Mouse (Mus musculus) heart, embryonic 10.5 days (tissue): Measurements from ENCODE around the gene Gpr89. TPM values are rescaled to one million over a fixed set of nuclear protein-coding genes. Genes with fewer than 3 reads are reported as not detected.
A peak's percentile ranks its signal among the peaks of the same experiment; 100 is the strongest.

ENCODE experiments used
- DNase-seq: peaks from one replicate; pipeline ENCODE4 v3.0.0-alpha.2; 2017; ENCODE audit warnings: low spot score
- H3K27ac ChIP-seq: fragments of 300-500 bp; sonication (generic); 2 replicates; pipeline ENCODE4 v1.5.1; 2016; ENCODE audit warnings: mild to moderate bottlenecking
- H3K27me3 ChIP-seq: fragments of 300-500 bp; sonication (generic); 2 replicates; pipeline ENCODE4 v1.6.1; 2016; ENCODE audit warnings: mild to moderate bottlenecking; ENCODE audit not compliant: poor library complexity, insufficient read depth, severe bottlenecking
- H3K36me3 ChIP-seq: fragments of 300-500 bp; sonication (generic); 2 replicates; pipeline ENCODE4 v1.6.1; 2016; ENCODE audit warnings: mild to moderate bottlenecking, moderate library complexity
- H3K4me1 ChIP-seq: fragments of 300-500 bp; sonication (generic); 2 replicates; pipeline ENCODE4 v1.6.1; 2016; ENCODE audit warnings: mild to moderate bottlenecking
- H3K4me3 ChIP-seq: fragments of 300-500 bp; sonication (generic); 2 replicates; pipeline ENCODE4 v1.5.1; 2016; ENCODE audit warnings: mild to moderate bottlenecking, moderate library complexity
- H3K9me3 ChIP-seq: fragments of 300-500 bp; sonication (generic); 2 replicates; pipeline ENCODE4 v1.6.1; 2016; ENCODE audit warnings: mild to moderate bottlenecking, moderate library complexity
- WGBS: fragments of 180-500 bp; shearing (Covaris S2); methylation state at CpG from one replicate; pipeline ENCODE4 v1.1.7; 2016; 5-methylcytosine and 5-hydroxymethylcytosine counted together
- polyA plus RNA-seq: library from polyadenylated mRNA; unstranded; fragments of >200 nt; fragmentation: Nextera tagmentation; extraction: Ambion mirVana; gene quantifications from 2 replicates; pipeline ENCODE4 v1.2.1, GENCODE M21; 2016

The Gpr89 gene
- polyA plus RNA-seq, 1 experiment from 2014 or later = 37.8 TPM

DNA sequence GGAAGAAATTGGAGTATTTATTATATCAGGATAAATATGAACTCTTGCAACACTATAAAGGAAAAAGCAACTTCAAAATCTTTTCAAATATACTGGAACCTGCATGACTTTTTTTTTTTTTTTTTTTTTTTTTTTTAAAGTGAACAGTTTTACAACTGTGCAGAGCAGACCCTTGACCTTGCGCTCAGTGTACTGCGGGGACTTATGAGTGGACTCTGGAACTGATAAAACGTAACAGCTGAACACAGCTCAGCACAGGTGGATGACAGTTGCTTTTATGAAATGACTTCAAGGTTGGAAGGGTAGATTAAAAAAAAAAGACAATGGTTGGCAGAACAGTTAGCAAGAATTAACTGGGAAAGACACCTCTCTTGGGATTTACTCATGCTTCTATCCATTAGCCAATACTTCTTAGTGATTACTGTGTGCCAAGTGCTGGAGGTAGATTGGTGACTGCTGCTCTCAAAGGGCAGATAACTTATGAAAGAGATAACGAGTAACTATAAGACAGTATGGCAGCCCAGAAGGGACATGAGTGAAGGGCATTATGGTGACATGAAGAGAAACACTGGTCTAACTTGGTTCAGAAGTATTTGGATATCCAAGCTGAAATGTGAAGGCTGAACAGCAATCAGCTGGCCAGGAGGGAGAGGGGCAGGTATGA, 2.7 kb downstream of the Gpr89 start:
- no peak overlapping the region for H3K27ac ChIP-seq
- DNase-seq = no peak
- H3K36me3 ChIP-seq = peaks cover 10% of the 10 kb centered on the region
- H3K9me3 ChIP-seq = no peaks in the 10 kb centered on the region
- WGBS = 84% methylated on average over 4 of the region's 4 CpGs
- H3K4me3 ChIP-seq = no peak overlapping the region
- peaks cover 6% of the 10 kb centered on the region; the same call in 1 of the 2 replicates for H3K27me3 ChIP-seq
- H3K4me1 ChIP-seq = peaks cover 10% of the 10 kb centered on the region

DNA sequence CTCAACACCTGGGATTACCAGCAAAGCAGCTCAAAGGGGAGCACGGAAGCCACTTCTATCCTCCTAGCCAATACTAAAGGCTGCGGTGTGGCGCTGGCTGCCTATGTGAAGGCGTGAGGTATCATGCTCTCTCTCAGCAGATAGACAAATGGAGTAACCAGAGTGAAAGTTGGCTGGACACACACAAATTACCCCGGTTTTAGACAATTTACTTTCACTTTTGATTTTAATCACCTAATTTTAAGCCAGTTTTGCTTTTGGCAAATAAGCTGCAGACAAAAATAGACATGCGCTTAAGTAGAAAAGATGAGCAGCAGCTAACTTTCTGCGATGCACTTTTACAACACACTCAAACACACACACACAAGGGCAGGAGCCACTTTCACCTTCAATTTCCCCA, 21.5 kb downstream of the Gpr89 start:
- Histone ChIP-seq H3K27ac (no peak overlapping the region), H3K4me3 (no peak overlapping the region), H3K36me3 (peaks cover 55% of the 10 kb centered on the region), H3K4me1 (no peaks in the 10 kb centered on the region), H3K9me3 (no peaks in the 10 kb centered on the region), H3K27me3 (no peaks in the 10 kb centered on the region)
- DNase-seq = no peak
- WGBS = 90% methylated on average over 7 of the region's 7 CpGs

DNA sequence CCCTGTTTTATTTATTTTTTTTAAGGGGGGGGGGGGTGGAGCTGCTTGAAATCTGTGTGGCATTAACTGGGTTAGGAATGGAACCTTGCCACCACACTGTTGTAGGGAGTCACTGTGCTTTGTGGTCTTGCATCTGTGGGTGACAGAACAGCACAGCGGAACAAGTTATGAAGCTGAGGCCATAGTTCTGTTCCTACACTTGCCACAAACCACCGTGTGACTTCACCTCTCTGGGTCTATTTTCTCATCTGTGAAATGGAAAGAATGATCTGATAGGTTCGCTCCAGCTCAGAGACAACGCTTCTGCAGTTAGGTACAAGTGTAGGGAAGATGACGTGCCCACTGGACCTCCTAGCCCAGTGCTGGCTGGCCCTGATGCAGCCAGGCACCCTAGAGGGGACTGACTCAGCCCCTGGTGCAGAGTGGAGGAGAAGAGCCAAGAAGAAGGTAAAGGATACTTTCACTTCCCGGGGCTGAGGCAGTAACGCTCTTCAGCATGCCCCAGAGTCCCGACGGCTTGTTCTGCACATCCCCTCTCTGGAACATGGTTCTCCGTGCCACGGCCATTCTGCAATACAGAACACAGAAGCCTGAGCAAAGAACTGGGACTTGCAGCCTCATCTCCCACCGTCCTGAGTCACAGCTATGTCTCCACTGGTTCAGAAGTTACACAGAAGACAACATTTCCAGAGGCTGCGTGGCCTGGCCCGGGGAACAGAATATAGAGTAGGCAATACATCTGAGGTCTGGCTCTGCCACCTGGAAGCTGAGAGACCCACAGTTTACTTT, 22.9 kb downstream of the Gpr89 start:
- no peaks in the 10 kb centered on the region for H3K27me3 ChIP-seq
- H3K4me1 ChIP-seq = no peaks in the 10 kb centered on the region
- peaks cover 48% of the 10 kb centered on the region for H3K36me3 ChIP-seq
- H3K27ac ChIP-seq = no peak overlapping the region
- whole genome bisulfite sequencing = 90% methylated on average over 14 of the region's 14 CpGs
- no peaks in the 10 kb centered on the region for H3K9me3 ChIP-seq
- no peak overlapping the region for H3K4me3 ChIP-seq
- peak; percentile 66 for DNase-seq

DNA sequence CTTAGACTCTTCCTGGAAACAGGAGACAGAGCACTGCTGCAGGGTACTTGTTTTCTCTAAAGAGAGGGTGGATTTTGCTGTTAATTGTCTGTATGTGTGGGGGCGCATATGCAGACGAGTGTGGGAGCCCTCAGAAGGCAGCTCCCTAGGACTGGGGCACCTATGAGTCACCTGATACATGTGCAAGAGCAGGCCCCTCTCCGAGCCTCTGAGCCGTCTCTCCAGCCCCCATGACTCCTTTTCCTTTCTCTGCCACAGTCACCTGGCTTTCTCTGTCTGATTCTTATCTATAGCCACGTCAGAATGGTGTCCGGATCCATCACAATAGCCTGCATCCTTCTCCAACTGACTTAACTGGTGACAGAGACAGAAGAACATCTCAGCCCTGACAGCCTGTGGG, 23.6 kb downstream of the Gpr89 start:
- Histone ChIP-seq H3K4me1 (no peaks in the 10 kb centered on the region), H3K4me3 (no peak overlapping the region), H3K27me3 (no peaks in the 10 kb centered on the region), H3K9me3 (no peaks in the 10 kb centered on the region), H3K36me3 (peaks cover 43% of the 10 kb centered on the region), H3K27ac (no peak overlapping the region)
- no peak for DNase-seq
- WGBS = 84% methylated on average over 6 of the region's 6 CpGs

DNA sequence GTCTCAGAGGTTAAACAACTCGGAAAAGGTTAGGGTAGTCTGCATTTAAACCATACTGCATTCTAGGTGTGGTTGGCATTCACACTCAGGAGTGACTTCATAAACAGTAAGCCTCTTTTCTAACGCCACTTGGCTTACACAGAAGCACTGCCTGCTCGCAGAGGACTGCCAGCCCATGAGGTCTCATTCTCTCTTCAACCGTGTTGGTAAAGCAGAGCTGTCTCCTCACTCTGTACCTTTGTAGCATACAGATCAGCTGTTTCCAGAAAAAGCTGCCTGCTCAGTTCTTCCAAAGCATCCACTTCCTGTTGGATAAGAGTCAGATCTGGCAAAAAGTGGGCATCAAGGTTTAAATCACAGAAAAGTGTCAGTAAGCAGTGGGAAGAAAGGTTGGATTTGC, 24.8 kb downstream of the Gpr89 start:
- no peaks in the 10 kb centered on the region for H3K27me3 ChIP-seq
- DNase-seq = peak; percentile 47
- H3K4me1 ChIP-seq = no peaks in the 10 kb centered on the region
- H3K27ac ChIP-seq = no peak overlapping the region
- WGBS = 79% methylated on average over 4 of the region's 4 CpGs
- H3K4me3 ChIP-seq = no peak overlapping the region
- H3K9me3 ChIP-seq = no peaks in the 10 kb centered on the region
- H3K36me3 ChIP-seq = peaks cover 45% of the 10 kb centered on the region

- Histone ChIP-seq H3K4me1 (no peaks in the 10 kb centered on the region), H3K27ac (no peak overlapping the region), H3K36me3 (peaks cover 52% of the 10 kb centered on the region), H3K9me3 (no peaks in the 10 kb centered on the region), H3K27me3 (no peaks in the 10 kb centered on the region), H3K4me3 (no peak overlapping the region)
- peak; percentile 73 for DNase-seq
- WGBS = 88% methylated on average over 9 of the region's 9 CpGs
Observed at GRCm38 (mm10) chr3:96879536-96879935, 25.6 kb downstream of the Gpr89 start.

- Histone ChIP-seq H3K27me3 (no peaks in the 10 kb centered on the region), H3K4me1 (no peaks in the 10 kb centered on the region), H3K9me3 (no peaks in the 10 kb centered on the region), H3K36me3 (peaks cover 65% of the 10 kb centered on the region), H3K27ac (no peak overlapping the region), H3K4me3 (no peak overlapping the region)
- peak; percentile 41 for DNase-seq
- WGBS = 88% methylated on average over 7 of the region's 7 CpGs
Observed at GRCm38 (mm10) chr3:96874808-96875571, 30.2 kb downstream of the Gpr89 start.

- no peaks in the 10 kb centered on the region for H3K4me1 ChIP-seq
- H3K36me3 ChIP-seq = peaks cover 75% of the 10 kb centered on the region
- no peaks in the 10 kb centered on the region for H3K27me3 ChIP-seq
- peak; percentile 62 for DNase-seq
- H3K4me3 ChIP-seq = no peak overlapping the region
- WGBS = 93% methylated on average over 8 of the region's 8 CpGs
- no peak overlapping the region for H3K27ac ChIP-seq
- no peaks in the 10 kb centered on the region for H3K9me3 ChIP-seq
Observed at GRCm38 (mm10) chr3:96872501-96872900, 32.6 kb downstream of the Gpr89 start.

DNA sequence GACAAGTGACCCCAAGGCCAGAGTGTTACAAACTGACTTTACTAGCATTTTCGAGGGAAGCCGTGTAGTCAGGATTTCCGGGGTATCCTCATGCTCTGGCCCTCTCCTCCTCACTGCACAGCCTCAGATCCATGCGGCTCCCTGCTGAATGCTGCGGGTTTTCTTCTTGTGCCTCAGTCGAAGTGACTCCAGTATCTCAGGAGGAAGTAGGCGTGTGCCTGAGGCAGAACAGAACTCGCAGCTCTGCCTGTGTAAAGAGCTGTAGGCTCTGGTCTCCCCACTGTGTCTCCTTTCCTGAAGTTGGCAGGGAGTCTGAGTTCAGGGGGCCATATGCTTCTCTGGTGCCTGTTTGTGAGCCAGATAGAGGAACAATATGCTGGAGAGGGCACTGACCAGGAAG, 34.1 kb downstream of the Gpr89 start:
- Histone ChIP-seq H3K9me3 (no peaks in the 10 kb centered on the region), H3K27me3 (no peaks in the 10 kb centered on the region), H3K36me3 (peaks cover 75% of the 10 kb centered on the region), H3K4me3 (no peak overlapping the region), H3K4me1 (no peaks in the 10 kb centered on the region), H3K27ac (no peak overlapping the region)
- DNase-seq = peak; percentile 72
- WGBS = 78% methylated on average over 8 of the region's 8 CpGs

- Histone ChIP-seq H3K9me3 (no peaks in the 10 kb centered on the region), H3K4me3 (no peak overlapping the region), H3K27me3 (no peaks in the 10 kb centered on the region), H3K27ac (no peak overlapping the region), H3K36me3 (peaks cover 71% of the 10 kb centered on the region), H3K4me1 (no peaks in the 10 kb centered on the region)
- peak; percentile 56 for DNase-seq
- 92% methylated on average over 2 of the region's 2 CpGs for WGBS
Observed at GRCm38 (mm10) chr3:96870270-96870669, 34.9 kb downstream of the Gpr89 start.

- Histone ChIP-seq H3K4me1 (no peaks in the 10 kb centered on the region), H3K27me3 (no peaks in the 10 kb centered on the region), H3K9me3 (no peaks in the 10 kb centered on the region), H3K27ac (no peak overlapping the region), H3K4me3 (no peak overlapping the region), H3K36me3 (peaks cover 61% of the 10 kb centered on the region)
- WGBS = 90% methylated on average over 7 of the region's 7 CpGs
- peak; percentile 71 for DNase-seq
Observed at GRCm38 (mm10) chr3:96869091-96869490, 36.1 kb downstream of the Gpr89 start.

GRCm38 (mm10) chr3:96868566-96868965, 36.6 kb downstream of the Gpr89 start:
- 93% methylated on average over 8 of the region's 8 CpGs for WGBS
- no peaks in the 10 kb centered on the region for H3K27me3 ChIP-seq
- H3K36me3 ChIP-seq = peaks cover 56% of the 10 kb centered on the region
- H3K4me3 ChIP-seq = no peak overlapping the region
- H3K9me3 ChIP-seq = no peaks in the 10 kb centered on the region
- DNase-seq = peak; percentile 56
- H3K4me1 ChIP-seq = no peaks in the 10 kb centered on the region
- H3K27ac ChIP-seq = no peak overlapping the region

- Histone ChIP-seq H3K27ac (no peak overlapping the region), H3K27me3 (no peaks in the 10 kb centered on the region), H3K36me3 (peaks cover 49% of the 10 kb centered on the region), H3K4me3 (no peak overlapping the region), H3K4me1 (no peaks in the 10 kb centered on the region), H3K9me3 (no peaks in the 10 kb centered on the region)
- no peak for DNase-seq
- 88% methylated on average over 3 of the region's 3 CpGs for WGBS
Observed at GRCm38 (mm10) chr3:96867863-96868262, 37.3 kb downstream of the Gpr89 start.
